Mouse (Mus musculus) erythroblast, embryonic 14.5 days (primary cell): Measurements from ENCODE around the gene Cerkl.

Experiments
- GATA1 ChIP-seq: IDR thresholded peaks from 2 replicates; pipeline ENCODE4 v1.6.1; 2012; ENCODE audit warnings: low read length, inconsistent platforms, mixed read lengths
- TAL1 ChIP-seq: IDR thresholded peaks from 3 replicates; pipeline ENCODE4 v1.6.1; 2012; ENCODE audit warnings: low read length, inconsistent platforms, mixed read lengths

DNA sequence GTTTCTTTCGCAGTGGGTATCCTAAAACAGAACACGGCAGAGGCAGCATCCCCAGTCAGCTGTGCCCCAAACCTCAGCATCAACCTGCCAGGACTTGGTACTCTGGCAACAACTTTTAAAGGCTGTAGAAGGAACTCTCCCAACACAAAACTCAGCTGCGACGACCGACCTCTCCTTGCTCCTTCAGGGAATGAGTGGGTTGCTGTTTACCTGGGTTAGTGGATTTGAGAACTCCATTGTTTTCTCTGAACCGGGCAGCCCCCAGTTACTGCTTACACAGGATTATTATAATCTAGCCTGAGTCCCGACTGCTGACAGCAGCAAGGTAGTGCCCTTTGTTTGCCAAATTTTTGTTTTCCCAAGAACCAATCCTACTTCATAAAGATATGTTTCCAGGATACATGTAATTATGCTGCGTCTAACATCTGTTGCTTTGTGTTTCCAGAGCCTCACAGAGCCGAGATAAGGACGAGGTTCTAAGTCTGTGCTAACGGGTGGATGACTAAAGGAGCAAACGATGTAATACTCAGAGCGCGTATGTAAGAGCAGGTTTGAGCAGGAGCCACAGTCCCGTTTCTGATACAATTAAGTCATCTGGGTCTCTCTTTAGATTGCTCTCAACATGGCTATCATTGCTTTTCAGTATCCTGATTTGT lies 46.2 kb downstream of the Cerkl start:
- TF ChIP-seq TAL1 (no peak), GATA1 (no peak)
